Mouse (Mus musculus): ENCODE measurements around the gene H2-Ob. TPM values are rescaled to one million over a fixed set of nuclear protein-coding genes. Genes with fewer than 3 reads are reported as not detected.

Gene H2-Ob
- total and polyA plus RNA-seq, 3 experiments, result 13.7 to 31.9 (median 19.9) TPM

- TF ChIP-seq TCF12 (IDR thresholded peaks at IDR 0.05; ENCODE audit: low read depth, low read length) (0 out of 2 replicates have a peak, but pooled peaks have one; percentile 21), POLR2AphosphoS2 (IDR thresholded peaks at IDR 0.05; ENCODE audit: low read depth, low read length) (no peak), JUN (IDR thresholded peaks at IDR 0.05; ENCODE audit: insufficient read depth, low read depth, low read length) (no peak), JUND (conservative IDR thresholded peaks at IDR 0.05; ENCODE audit: low read depth, low read length) (no peak), POLR2A (IDR thresholded peaks at IDR 0.05; ENCODE audit: low read depth, low read length) (peak; percentile 51), RAD21 (IDR thresholded peaks at IDR 0.05; ENCODE audit: low read depth, low read length) (no peak)
These were observed 35.3 kb upstream of the H2-Ob start, which contains the start of gene Tap2 (continued) for GRCm38 (mm10) chr17:34203444-34203843.

- peaks cover 43% of the 10 kb centered on the region for H3K79me2 ChIP-seq (replicated peaks; ENCODE audit: control insufficient read depth, extremely low read depth, insufficient read depth, poor library complexity, severe bottlenecking)
- peak overlapping the region; percentile 80 to 97 (median 96) for H3K4me3 ChIP-seq (replicated peaks in 1 of 3; ENCODE audit: low read depth in 2 of 3, low read length in 2 of 3, poor library complexity in 1 of 3)
- in situ Hi-C loops (cut with MboI; ENCODE audit: low pct_ligation_motif_present, low pct_unique_long_range_greater_than_20kb, low sequenced_read_pairs), result no loop called here
- H3K9ac ChIP-seq (ENCODE audit: insufficient read depth, low read depth), result peak overlapping the region; percentile 93
- DNase-seq (ENCODE audit: extremely low read depth), result peak; percentile 79
- H3K4me2 ChIP-seq (ENCODE audit: insufficient read depth, low read depth, poor library complexity, severe bottlenecking), result peak overlapping the region; percentile 61
- TF ChIP-seq POLR2A (IDR thresholded peaks at IDR 0.05; ENCODE audit: low read depth, low read length), result peak; percentile 54; the same call in 1 of the 2 replicates
- TF ChIP-seq NRF1 (IDR thresholded peaks at IDR 0.05; ENCODE audit: low read depth, low read length), result peak; percentile 54; the same call in 1 of the 2 replicates
- TF ChIP-seq MAZ (IDR thresholded peaks at IDR 0.05; ENCODE audit: low read depth, low read length), result no peak; the same call in 1 of the 2 replicates
- TF ChIP-seq ZMIZ1 (IDR thresholded peaks at IDR 0.05; ENCODE audit: low read depth, low read length), result peak; percentile 29; the same call in 1 of the 2 replicates
- peak; percentile 64 for TF ChIP-seq TCF12 (IDR thresholded peaks at IDR 0.05; ENCODE audit: low read depth, low read length)
- TF ChIP-seq CHD2 (IDR thresholded peaks at IDR 0.05; ENCODE audit: low read length), result no peak
- TF ChIP-seq BHLHE40 (IDR thresholded peaks at IDR 0.05; ENCODE audit: low read depth, low read length), result 0 out of 2 replicates have a peak, but pooled peaks have one; percentile 5
- no peak for TF ChIP-seq PAX5 (IDR thresholded peaks at IDR 0.05; ENCODE audit: low read length)
- no peak for TF ChIP-seq EP300 (IDR thresholded peaks at IDR 0.05; ENCODE audit: low read length)
- 0 out of 2 replicates have a peak, but pooled peaks have one; percentile 22 for TF ChIP-seq MYC (IDR thresholded peaks at IDR 0.05; ENCODE audit: low read depth, low read length)
- peak; percentile 64; the same call in 1 of the 2 replicates for TF ChIP-seq MEF2A (IDR thresholded peaks at IDR 0.05; ENCODE audit: borderline replicate concordance, low read depth, low read length)
- TF ChIP-seq RAD21 (IDR thresholded peaks at IDR 0.05; ENCODE audit: low read depth, low read length), result peak; percentile 49
- TF ChIP-seq SMC3 (IDR thresholded peaks at IDR 0.05; ENCODE audit: low read depth, low read length), result peak; percentile 85
- peak; percentile 37; the same call in 1 of the 2 replicates for TF ChIP-seq NELFE (IDR thresholded peaks at IDR 0.05; ENCODE audit: low read depth, low read length)
- peak; percentile 88 for TF ChIP-seq SIN3A (IDR thresholded peaks at IDR 0.05; ENCODE audit: low read length)
- TF ChIP-seq E2F4 (IDR thresholded peaks at IDR 0.05; ENCODE audit: insufficient replicate concordance, low read depth, low read length), result no peak
- peak; percentile 47 for TF ChIP-seq ETS1 (conservative IDR thresholded peaks at IDR 0.05; ENCODE audit: low read depth, low read length)
- peak; percentile 80 for TF ChIP-seq IRF4 (IDR thresholded peaks at IDR 0.05; ENCODE audit: low read depth, low read length)
- TF ChIP-seq KAT2A (IDR thresholded peaks at IDR 0.05; ENCODE audit: insufficient replicate concordance, low read length), result no peak
- no peak; the same call in 1 of the 2 replicates for TF ChIP-seq HCFC1 (IDR thresholded peaks at IDR 0.05; ENCODE audit: low read depth, low read length)
- peak; percentile 22; the same call in 1 of the 2 replicates for TF ChIP-seq MAX (IDR thresholded peaks at IDR 0.05; ENCODE audit: low read length)
- TF ChIP-seq CTCF (conservative IDR thresholded peaks at IDR 0.05 in 1 of 2, IDR thresholded peaks at IDR 0.05 in 1 of 2; ENCODE audit: low read depth in 2 of 2, low read length in 2 of 2), result peak; percentile 23 to 83; a peak in 2 of 4 replicates
- H3K4me1 ChIP-seq (ENCODE audit: control insufficient read depth in 1 of 2, insufficient read depth in 2 of 2), result peaks cover 18 to 51% of the 10 kb centered on the region in 2 experiments
- peaks cover 7% of the 10 kb centered on the region for H3K9me3 ChIP-seq (replicated peaks; ENCODE audit: low read length)
- peak overlapping the region; percentile 63 for H3K27ac ChIP-seq (ENCODE audit: insufficient read depth, low read depth)
- dilution Hi-C loops (cut with MboI; ENCODE audit: extremely low pct_ligation_motif_present, extremely low pct_unique_long_range_greater_than_20kb, low sequenced_read_pairs), result no loop called here
- no peaks in the 10 kb centered on the region for H3K27me3 ChIP-seq (replicated peaks)
- peaks cover 44 to 59% of the 10 kb centered on the region in 2 experiments for H3K36me3 ChIP-seq (replicated peaks in 1 of 2; ENCODE audit: control insufficient read depth in 1 of 2, insufficient read depth in 1 of 2, low read length in 1 of 2)
These were observed 34.2 kb upstream of the H2-Ob start for GRCm38 (mm10) chr17:34204303-34205010.

Data from CH12.LX (cell line).